In genomic region chr7:144232132-144232706, GRCm38 (mm10) we compare ENCODE assay signal across 23 mouse cellular contexts.
A peak's percentile ranks its signal among the peaks of the same experiment; 100 is the strongest.
DNase-seq lines count a peak whose midpoint lies in the region; ATAC-seq and TF ChIP-seq lines count a peak whose summit lies in the region.
"Had no signal": no experiment of that assay in that cellular context is flagged by ENCODE, and none has a peak within 500 bp of the region (broad histone marks: within the 10 kb centered on the region; RNA-seq: fewer than 3 reads in every experiment).

No protein-coding gene starts in this region.

- H3K27me3 ChIP-seq in hindbrain, embryonic 12.5 days = peaks cover 9% of the 10 kb centered on the region; the same call in 1 of the 2 replicates
- H3K27me3 ChIP-seq in hindbrain, postnatal 0 days (ENCODE audit: insufficient read depth, low read length) = no peaks in the 10 kb centered on the region
- no peaks in the 10 kb centered on the region for H3K27me3 ChIP-seq in forebrain, embryonic 10.5 days (ENCODE audit: poor library complexity, severe bottlenecking)
- H3K27me3 ChIP-seq in forebrain, postnatal 0 days (ENCODE audit: insufficient read depth, low read length) = no peaks in the 10 kb centered on the region
- H3K27me3 ChIP-seq in midbrain, embryonic 15.5 days (replicated peaks) = no peaks in the 10 kb centered on the region
- H3K27me3 ChIP-seq: intestine, embryonic 15.5 days; kidney, embryonic 15.5 days had no signal

- H3K36me3 ChIP-seq in hindbrain, embryonic 12.5 days = no peaks in the 10 kb centered on the region
- no peaks in the 10 kb centered on the region for H3K36me3 ChIP-seq in hindbrain, postnatal 0 days (ENCODE audit: insufficient read depth, low read length)
- no peaks in the 10 kb centered on the region for H3K36me3 ChIP-seq in forebrain, embryonic 10.5 days (replicated peaks)
- no peaks in the 10 kb centered on the region for H3K36me3 ChIP-seq in forebrain, postnatal 0 days (ENCODE audit: insufficient read depth)
- no peaks in the 10 kb centered on the region for H3K36me3 ChIP-seq in midbrain, embryonic 15.5 days (replicated peaks)
- H3K36me3 ChIP-seq: embryonic facial prominence, embryonic 10.5 days; G1E; heart, embryonic 15.5 days; intestine, embryonic 15.5 days; kidney, embryonic 15.5 days had no signal

- no peak overlapping the region for H3K4me3 ChIP-seq in hindbrain, embryonic 12.5 days
- no peak overlapping the region for H3K4me3 ChIP-seq in hindbrain, postnatal 0 days (ENCODE audit: low read length)
- H3K4me3 ChIP-seq in forebrain, embryonic 10.5 days = no peak overlapping the region
- H3K4me3 ChIP-seq in forebrain, postnatal 0 days (ENCODE audit: low read depth, low read length) = no peak overlapping the region
- no peak overlapping the region for H3K4me3 ChIP-seq in midbrain, embryonic 15.5 days
- no peak overlapping the region for H3K4me3 ChIP-seq in lung, adult 2 months (replicated peaks; ENCODE audit: extremely low read depth, low read depth, low read length)
- H3K4me3 ChIP-seq: embryonic facial prominence, embryonic 10.5 days; heart, embryonic 15.5 days; intestine, embryonic 15.5 days; kidney, embryonic 15.5 days; megakaryocyte, embryonic 14.5 days had no signal

- intact Hi-C loops in left cerebral cortex, postnatal 14 days (cut with DNase I) = no loop called here

- WGBS in hindbrain, embryonic 12.5 days = 33% methylated on average over 5 of the region's 5 CpGs
- WGBS in hindbrain, postnatal 0 days = 30% methylated on average over 5 of the region's 5 CpGs
- WGBS in forebrain, embryonic 10.5 days = 72% methylated on average over 5 of the region's 5 CpGs
- 29% methylated on average over 5 of the region's 5 CpGs for WGBS in forebrain, postnatal 0 days
- 36% methylated on average over 5 of the region's 5 CpGs for WGBS in midbrain, embryonic 15.5 days
- WGBS in lung, adult 2 months = 62% methylated on average over 5 of the region's 5 CpGs

- peaks cover 26% of the 10 kb centered on the region for H3K4me1 ChIP-seq in hindbrain, embryonic 12.5 days
- peaks cover 9% of the 10 kb centered on the region for H3K4me1 ChIP-seq in hindbrain, postnatal 0 days (ENCODE audit: insufficient read depth, low read length)
- peaks cover 36% of the 10 kb centered on the region for H3K4me1 ChIP-seq in forebrain, embryonic 10.5 days
- peaks cover 6% of the 10 kb centered on the region; the same call in 1 of the 2 replicates for H3K4me1 ChIP-seq in forebrain, postnatal 0 days (ENCODE audit: insufficient read depth)
- H3K4me1 ChIP-seq in midbrain, embryonic 15.5 days = peaks cover 13% of the 10 kb centered on the region
- H3K4me1 ChIP-seq in lung, adult 2 months (ENCODE audit: control insufficient read depth, insufficient read depth, low read length) = no peaks in the 10 kb centered on the region
- H3K4me1 ChIP-seq: intestine, embryonic 15.5 days had no signal

- no peak for DNase-seq in hindbrain, postnatal 0 days (ENCODE audit: low spot score)
- DNase-seq in forebrain, embryonic 10.5 days (ENCODE audit: extremely low spot score, low spot score) = no peak
- no peak for DNase-seq in forebrain, postnatal 0 days
- no peak for DNase-seq in left cerebral cortex, postnatal 14 days (ENCODE audit: low spot score in 2 of 2)
- DNase-seq in lung, adult 2 months = no peak
- DNase-seq in frontal cortex, adult 2 months (ENCODE audit: extremely low spot score in 1 of 2, low spot score in 1 of 2) = no peak
- DNase-seq: cerebellum, adult 9-10 months; gastrocnemius, postnatal 10 days; heart, adult 18-20 months; heart, postnatal 4 days; kidney, postnatal 4 days; lung, adult 18-20 months; right cerebral cortex, postnatal 14 days; thymus, postnatal 36 days had no signal

- no peak for TF ChIP-seq CTCF in hindbrain, postnatal 0 days (IDR thresholded peaks at IDR 0.05; ENCODE audit: low read depth)
- TF ChIP-seq CTCF in forebrain, postnatal 0 days (IDR thresholded peaks at IDR 0.05; ENCODE audit: low read depth) = no peak
- TF ChIP-seq CTCF in lung, adult 2 months (IDR thresholded peaks at IDR 0.05; ENCODE audit: insufficient read depth, low read length) = no peak

- no peak overlapping the region for H3K4me2 ChIP-seq in hindbrain, embryonic 12.5 days (replicated peaks)
- H3K4me2 ChIP-seq in hindbrain, postnatal 0 days (ENCODE audit: low read depth, low read length) = no peak overlapping the region
- H3K4me2 ChIP-seq in forebrain, postnatal 0 days (ENCODE audit: low read depth) = no peak overlapping the region
- no peak overlapping the region for H3K4me2 ChIP-seq in midbrain, embryonic 15.5 days
- H3K4me2 ChIP-seq: heart, embryonic 15.5 days; intestine, embryonic 15.5 days; kidney, embryonic 15.5 days; liver, embryonic 11.5 days had no signal

- peak overlapping the region; percentile 9; the same call in 1 of the 2 replicates for H3K27ac ChIP-seq in hindbrain, embryonic 12.5 days
- H3K27ac ChIP-seq in hindbrain, postnatal 0 days = no peak overlapping the region
- peak overlapping the region; percentile 12; the same call in 1 of the 2 replicates for H3K27ac ChIP-seq in forebrain, embryonic 10.5 days
- no peak overlapping the region; the same call in 1 of the 2 replicates for H3K27ac ChIP-seq in forebrain, postnatal 0 days (ENCODE audit: low read depth, low read length)
- 0 out of 2 replicates have a peak overlapping the region, but pooled peaks have one; percentile 7 for H3K27ac ChIP-seq in midbrain, embryonic 15.5 days
- H3K27ac ChIP-seq: embryonic facial prominence, embryonic 10.5 days; heart, embryonic 15.5 days; intestine, embryonic 15.5 days; kidney, embryonic 15.5 days had no signal

- ATAC-seq in hindbrain, embryonic 12.5 days (ENCODE audit: low FRiP score) = 0 out of 2 replicates have a peak, but pooled peaks have one; percentile 53
- no peak for ATAC-seq in hindbrain, postnatal 0 days
- ATAC-seq in forebrain, postnatal 0 days = peak; percentile 10; the same call in 1 of the 2 replicates
- peak; percentile 22; the same call in 1 of the 2 replicates for ATAC-seq in midbrain, embryonic 15.5 days (replicated peaks)

- H3K9me3 ChIP-seq in hindbrain, embryonic 12.5 days (replicated peaks) = no peaks in the 10 kb centered on the region
- no peaks in the 10 kb centered on the region for H3K9me3 ChIP-seq in hindbrain, postnatal 0 days (ENCODE audit: low read length)
- H3K9me3 ChIP-seq in forebrain, embryonic 10.5 days = no peaks in the 10 kb centered on the region
- H3K9me3 ChIP-seq in forebrain, postnatal 0 days (ENCODE audit: low read length) = no peaks in the 10 kb centered on the region
- H3K9me3 ChIP-seq in midbrain, embryonic 15.5 days = no peaks in the 10 kb centered on the region
- H3K9me3 ChIP-seq: embryonic facial prominence, embryonic 10.5 days; G1E; heart, embryonic 15.5 days; intestine, embryonic 15.5 days; kidney, embryonic 15.5 days had no signal

- no peak overlapping the region for H3K9ac ChIP-seq in hindbrain, embryonic 12.5 days
- no peak overlapping the region for H3K9ac ChIP-seq in hindbrain, postnatal 0 days (replicated peaks; ENCODE audit: low read length)
- no peak overlapping the region for H3K9ac ChIP-seq in forebrain, postnatal 0 days
- H3K9ac ChIP-seq in midbrain, embryonic 15.5 days = no peak overlapping the region
- H3K9ac ChIP-seq: heart, embryonic 15.5 days; intestine, embryonic 15.5 days; kidney, embryonic 15.5 days had no signal

- TF ChIP-seq POLR2A in lung, adult 2 months (IDR thresholded peaks at IDR 0.05; ENCODE audit: borderline replicate concordance, extremely low read depth, low read depth, low read length) = no peak

Comparison
In these comparisons a context has a peak if more than half of its experiments do, and no peak if none do; other contexts are left out.
1. H3K27ac ChIP-seq: peak in hindbrain, embryonic 12.5 days (single experiment), forebrain, embryonic 10.5 days (single experiment) and midbrain, embryonic 15.5 days (single experiment); none in hindbrain, postnatal 0 days (single experiment) and forebrain, postnatal 0 days (single experiment).